Mouse (Mus musculus) heart, adult 2 months (tissue): ENCODE measurements around the gene Sfswap. TPM values are rescaled to one million over a fixed set of nuclear protein-coding genes. Genes with fewer than 3 reads are reported as not detected.

Experiments used
- DNase-seq, 2 experiments: peaks; one replicate each; pipeline ENCODE4 v3.0.0; 2021
- H3K27ac ChIP-seq: fragments of 200-600 bp; 2 replicates; pipeline ENCODE4 v1.8.1; 2022
- H3K27me3 ChIP-seq: fragments of 200-500 bp; 2 replicates; pipeline ENCODE4 v1.6.1; 2012; ENCODE audit warnings: mild to moderate bottlenecking, low read length, inconsistent platforms, mixed read lengths; ENCODE audit not compliant: control insufficient read depth, insufficient read depth
- H3K36me3 ChIP-seq: fragments of 200-500 bp; 2 replicates; pipeline ENCODE4 v1.6.1; 2012; ENCODE audit warnings: low read length, inconsistent platforms; ENCODE audit not compliant: control insufficient read depth, insufficient read depth
- H3K4me1 ChIP-seq: fragments of 200-500 bp; 2 replicates; pipeline ENCODE4 v1.6.1; 2011; ENCODE audit warnings: low read length; ENCODE audit not compliant: control insufficient read depth, insufficient read depth
- H3K4me3 ChIP-seq: fragments of 200-600 bp; 2 replicates; pipeline ENCODE4 v1.8.1; 2022
- H3K79me2 ChIP-seq: fragments of 200-500 bp; replicated peaks from 2 replicates; pipeline ENCODE4 v1.6.1; 2012; ENCODE audit warnings: mild to moderate bottlenecking, inconsistent platforms, low read length, moderate library complexity, mixed read lengths; ENCODE audit not compliant: control insufficient read depth, insufficient read depth
- H3K9ac ChIP-seq: fragments of 200-500 bp; 2 replicates; pipeline ENCODE4 v1.6.1; 2012; ENCODE audit warnings: low read depth, mild to moderate bottlenecking, control low read depth, inconsistent platforms, low read length, mixed read lengths
- CTCF ChIP-seq: fragments of 200-600 bp; IDR thresholded peaks from 2 replicates; pipeline ENCODE4 v1.8.1; 2022; ENCODE audit warnings: antibody characterized with exemption, mild to moderate bottlenecking, moderate library complexity
- EP300 ChIP-seq: fragments of 200-500 bp; IDR thresholded peaks from 2 replicates; pipeline ENCODE4 v1.6.1; 2011; ENCODE audit warnings: low read depth, low read length, control low read depth; ENCODE audit not compliant: insufficient read depth
- POLR2A ChIP-seq: fragments of 200-500 bp; IDR thresholded peaks from 2 replicates; pipeline ENCODE4 v1.6.1; 2011; ENCODE audit warnings: mild to moderate bottlenecking, low read depth, low read length, control low read depth; ENCODE audit not compliant: insufficient read depth
- WGBS: fragments of 180-500 bp; shearing (Covaris S2); methylation state at CpG from one replicate; pipeline ENCODE4 v1.1.7; 2018; 5-methylcytosine and 5-hydroxymethylcytosine counted together
- intact Hi-C: fragments of 180-260 bp; cut with DNase I; formaldehyde crosslinking; loops from one replicate; pipeline ENCODE4 v1.15.1; 2025
- long read RNA-seq: library from polyadenylated mRNA; stranded (forward); transcript quantifications from one replicate; pipeline ENCODE4 v2.0.0, GENCODE M21; 2021
- polyA plus RNA-seq: library from polyadenylated mRNA; depleted of rRNA; stranded (reverse); fragments of >200 nt; gene quantifications from 2 replicates; pipeline ENCODE4 v1.2.3, GENCODE M21; 2012; rRNA removed
- total RNA-seq, 2 experiments: library from RNA; stranded (reverse); gene quantifications; 2 replicates each; pipeline ENCODE4 v1.2.3; 2021

Sfswap gene
- 10 to 100 TPM; 24.1 to 25.9 TPM for total RNA-seq
- 33.1 and 43.2 TPM in 2 replicates for polyA plus RNA-seq
- long read RNA-seq, partial matches to known transcripts = 3 of 8 reads
- long read RNA-seq, other reads (novel, unspliced or antisense) = 0 of 8 reads

DNA sequence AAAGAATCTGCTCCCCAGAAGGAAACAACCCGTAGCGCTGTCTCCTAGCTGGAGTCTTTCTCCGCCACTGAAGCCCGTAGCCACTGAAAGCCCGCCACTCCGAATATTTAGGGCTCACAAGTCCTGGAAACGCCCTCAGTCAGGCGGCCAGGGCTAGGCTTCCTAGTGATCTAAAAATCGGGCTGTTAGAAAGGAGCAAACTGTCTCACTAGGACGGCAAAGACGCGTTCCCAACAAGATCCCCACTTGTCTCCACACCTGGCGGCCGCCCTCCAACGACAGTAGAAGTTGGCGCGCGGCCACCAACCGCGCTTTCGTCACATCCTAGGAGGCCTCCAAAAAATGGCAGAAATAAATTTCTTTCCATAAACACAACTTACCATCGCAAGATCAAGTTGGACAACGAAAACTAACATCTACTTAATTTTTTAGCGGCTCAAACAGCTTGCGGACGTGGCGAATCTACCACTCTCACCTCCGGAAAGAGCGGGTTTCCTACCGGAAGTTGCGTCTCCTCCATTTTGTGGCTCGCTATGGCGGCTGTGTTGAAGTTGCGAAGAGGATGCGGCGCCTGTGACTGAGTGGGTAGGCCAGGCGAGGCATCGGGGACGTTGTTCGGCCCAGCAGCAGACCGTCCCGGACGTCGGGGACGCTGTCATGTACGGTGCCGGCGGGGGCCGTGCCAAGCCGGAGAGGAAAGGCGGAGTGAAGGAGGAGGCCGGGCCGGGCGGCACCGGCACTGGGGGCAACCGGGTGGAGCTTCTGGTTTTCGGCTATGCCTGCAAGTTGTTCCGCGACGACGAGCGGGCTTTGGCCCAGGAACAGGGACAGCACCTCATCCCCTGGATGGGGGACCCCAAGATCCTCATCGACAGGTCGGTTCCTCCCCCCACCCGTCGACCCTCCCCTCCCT lies at the start of gene Sfswap:
Gene Sfswap, plus strand, starts transcription at position 500 of the 913 bp plus-strand sequence.
- peak; percentile 35 for TF ChIP-seq CTCF
- peak; percentile 80 for TF ChIP-seq POLR2A
- TF ChIP-seq EP300 = peak; percentile 23; the same call in 1 of the 2 replicates
- DNase-seq = peak; percentile 88
- H3K27me3 ChIP-seq = no peaks in the 10 kb centered on the region
- H3K4me3 ChIP-seq = peak within 1 kb of the TSS; percentile 89
- peaks cover 5% of the 10 kb centered on the region for H3K79me2 ChIP-seq
- under 1% methylated on average over 66 of the region's 66 CpGs for WGBS
- peak within 1 kb of the TSS; percentile 99 for H3K27ac ChIP-seq
- peaks cover 4% of the 10 kb centered on the region for H3K4me1 ChIP-seq
- H3K9ac ChIP-seq = peak within 1 kb of the TSS; percentile 92
- H3K36me3 ChIP-seq = peaks cover 5% of the 10 kb centered on the region
- intact Hi-C loops = loop anchor here (2.0 to 10.0 kb wide), 2 partner anchors 86 to 224 kb away; partner anchors contain the start of gene Nipsnap2

DNA sequence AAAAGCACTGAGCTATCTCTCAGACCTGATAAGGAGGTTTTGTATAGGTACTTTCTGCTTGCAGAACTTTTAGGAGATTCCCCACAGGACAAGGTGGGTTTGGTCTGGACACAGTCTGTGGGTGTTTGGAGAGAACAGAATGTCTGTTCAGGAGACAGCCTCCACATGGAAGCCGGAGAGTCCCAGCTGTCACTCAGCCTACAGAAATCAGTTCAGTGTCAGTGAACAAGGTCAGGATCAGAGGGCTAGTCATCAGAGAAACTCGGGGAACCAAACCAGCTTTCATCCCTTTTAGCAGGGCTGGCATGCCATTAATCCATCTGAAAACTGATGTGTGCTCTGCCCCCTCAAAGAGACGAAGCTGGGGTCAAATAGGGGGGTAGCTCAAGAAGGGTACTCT lies 48.5 kb upstream of the Sfswap start:
- Histone ChIP-seq H3K27ac (no peak overlapping the region), H3K4me3 (no peak overlapping the region), H3K36me3 (no peaks in the 10 kb centered on the region), H3K9ac (no peak overlapping the region), H3K27me3 (no peaks in the 10 kb centered on the region), H3K79me2 (no peaks in the 10 kb centered on the region), H3K4me1 (peaks cover 4% of the 10 kb centered on the region)
- 57% methylated on average over 3 of the region's 3 CpGs for WGBS
- TF ChIP-seq POLR2A = no peak
- TF ChIP-seq EP300 = no peak
- no peak for TF ChIP-seq CTCF
- intact Hi-C loops = no loop called here
- DNase-seq = no peak

DNA sequence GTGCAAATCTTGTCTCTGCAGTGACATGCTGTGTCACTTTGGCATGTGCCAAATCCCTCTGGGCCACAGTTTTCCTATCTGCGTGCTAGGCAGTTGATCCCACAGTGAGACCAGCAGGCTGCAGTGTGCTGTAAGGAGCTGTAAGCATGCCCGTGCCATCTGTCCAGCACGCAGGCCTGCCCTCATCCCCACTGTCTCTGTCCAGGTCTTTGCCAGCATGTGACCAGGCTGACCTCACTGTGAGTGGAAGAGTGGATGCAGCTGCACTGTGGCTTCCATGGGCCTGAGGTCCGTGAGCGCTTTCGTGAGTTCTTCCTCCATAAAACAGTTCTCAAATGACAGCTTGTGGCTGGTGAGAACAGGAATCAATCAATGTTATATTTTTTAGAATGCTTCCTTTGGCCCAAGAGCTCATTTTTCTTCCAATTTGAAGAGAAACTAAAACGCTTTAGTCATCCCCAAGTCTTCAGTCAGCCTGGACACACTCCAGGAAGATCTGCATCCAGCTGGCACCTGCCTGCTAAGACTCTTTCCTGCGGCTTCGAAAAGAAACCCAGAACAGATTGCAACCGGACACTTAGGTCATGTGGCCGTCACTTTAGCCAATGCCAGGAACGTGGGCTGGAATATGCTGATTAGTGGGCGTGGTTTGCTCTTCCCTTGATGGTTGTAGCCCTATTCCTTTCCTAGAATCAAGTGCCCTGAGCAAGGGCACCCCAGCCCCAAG lies 46.1 kb upstream of the Sfswap start:
- Histone ChIP-seq H3K27ac (no peak overlapping the region), H3K9ac (no peak overlapping the region)
- DNase-seq = peak; percentile 78 to 82

DNA sequence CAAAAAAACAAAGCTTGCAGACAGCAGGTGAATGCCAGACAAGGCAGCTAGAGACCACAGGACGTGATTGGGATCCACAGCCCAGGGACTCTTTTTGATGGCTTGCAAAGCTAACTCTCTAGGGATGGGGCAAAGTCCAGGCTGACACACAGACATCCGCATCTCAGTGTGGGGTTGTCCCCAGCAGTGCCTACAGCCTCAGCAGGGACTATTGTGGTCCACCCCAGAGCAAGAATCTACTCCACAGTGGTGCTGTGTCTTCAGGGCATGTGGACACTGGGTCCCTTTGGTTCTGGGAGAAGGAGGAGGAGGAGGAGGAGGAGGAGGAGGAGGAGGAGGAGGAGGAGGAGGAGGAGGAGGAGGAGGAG lies 45.5 kb upstream of the Sfswap start:
- no peak for TF ChIP-seq CTCF
- TF ChIP-seq POLR2A = no peak
- Histone ChIP-seq H3K4me3 (no peak overlapping the region; the same call in 1 of the 2 replicates), H3K36me3 (no peaks in the 10 kb centered on the region), H3K27me3 (no peaks in the 10 kb centered on the region), H3K9ac (no peak overlapping the region), H3K4me1 (peaks cover 6% of the 10 kb centered on the region), H3K79me2 (no peaks in the 10 kb centered on the region), H3K27ac (no peak overlapping the region)
- WGBS = 26% methylated on average over 2 of the region's 2 CpGs
- no peak for DNase-seq
- intact Hi-C loops = no loop called here

More for the DNA sequence above, 46.1 kb upstream of the Sfswap start:
- intact Hi-C loops = no loop called here
- peak overlapping the region; percentile 21 for H3K4me3 ChIP-seq
- H3K4me1 ChIP-seq = peaks cover 6% of the 10 kb centered on the region
- WGBS = 10% methylated on average over 13 of the region's 13 CpGs
- H3K36me3 ChIP-seq = no peaks in the 10 kb centered on the region
- H3K79me2 ChIP-seq = no peaks in the 10 kb centered on the region
- TF ChIP-seq CTCF = no peak
- 0 out of 2 replicates have a peak, but pooled peaks have one; percentile 27 for TF ChIP-seq POLR2A
- H3K27me3 ChIP-seq = no peaks in the 10 kb centered on the region

DNA sequence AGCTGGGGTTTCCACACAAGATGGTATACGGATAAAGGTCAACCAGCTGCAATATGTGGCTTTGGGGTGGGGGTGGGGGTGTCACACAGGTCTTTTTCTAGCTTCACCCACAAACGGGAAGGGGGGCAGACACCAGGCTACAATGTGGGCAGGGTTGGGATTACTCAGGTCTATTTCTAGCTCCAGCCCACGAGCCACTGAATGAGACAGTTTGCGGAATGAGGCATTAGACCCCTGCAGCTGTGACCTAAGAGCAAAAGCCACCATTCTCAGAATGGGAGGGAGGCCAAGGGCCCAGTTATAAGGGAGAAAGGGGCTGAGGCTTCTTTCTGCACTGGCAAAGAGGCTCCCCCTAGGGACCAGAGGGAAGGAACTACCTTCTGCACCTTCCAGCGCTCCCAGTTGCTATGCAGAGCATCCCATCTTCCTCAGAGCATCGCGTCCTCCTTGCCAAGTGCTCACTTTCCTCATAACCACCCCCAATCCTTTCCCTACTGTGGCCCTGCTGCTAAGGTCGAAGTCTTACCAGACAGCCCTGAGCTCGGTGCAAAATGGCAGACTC lies 44.4 kb upstream of the Sfswap start:
- WGBS = 51% methylated on average over 9 of the region's 9 CpGs

DNA sequence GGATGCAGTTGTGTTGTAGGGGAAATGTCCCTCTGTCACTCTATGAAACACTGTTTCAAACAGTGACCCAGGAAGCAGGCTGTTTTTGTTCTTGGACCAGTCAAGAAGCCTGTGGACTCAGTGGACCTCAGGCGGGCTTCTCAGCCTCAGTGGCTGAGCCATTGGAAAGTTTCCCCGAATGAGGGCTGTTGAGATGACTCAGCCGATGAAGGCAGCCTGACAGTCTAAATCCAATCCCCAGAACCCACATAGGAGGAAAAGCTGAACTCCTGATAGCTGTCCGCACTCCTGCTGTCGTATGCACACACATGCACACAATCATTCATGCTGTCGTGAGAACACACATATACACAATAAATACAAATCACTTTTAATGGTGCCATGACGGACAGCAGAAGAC lies 42.9 kb upstream of the Sfswap start:
- Histone ChIP-seq H3K27ac (no peak overlapping the region), H3K9ac (no peak overlapping the region), H3K4me1 (peaks cover 10% of the 10 kb centered on the region), H3K4me3 (no peak overlapping the region), H3K79me2 (no peaks in the 10 kb centered on the region), H3K27me3 (no peaks in the 10 kb centered on the region), H3K36me3 (no peaks in the 10 kb centered on the region)
- TF ChIP-seq CTCF (no peak), POLR2A (no peak), EP300 (no peak)
- intact Hi-C loops = no loop called here
- DNase-seq = no peak
- 65% methylated on average over 7 of the region's 7 CpGs for whole genome bisulfite sequencing

More for the DNA sequence above, 44.4 kb upstream of the Sfswap start:
- Histone ChIP-seq H3K27me3 (no peaks in the 10 kb centered on the region), H3K9ac (no peak overlapping the region), H3K79me2 (no peaks in the 10 kb centered on the region), H3K4me3 (no peak overlapping the region), H3K4me1 (peaks cover 8% of the 10 kb centered on the region), H3K27ac (no peak overlapping the region), H3K36me3 (no peaks in the 10 kb centered on the region)
- no peak for TF ChIP-seq POLR2A
- 0 out of 2 replicates have a peak, but pooled peaks have one; percentile 10 for TF ChIP-seq CTCF
- TF ChIP-seq EP300 = no peak
- intact Hi-C loops = no loop called here
- DNase-seq = no peak
